Mouse (Mus musculus) heart, adult 2 months (tissue): Measurements from ENCODE around the gene D7Ertd443e. TPM values are rescaled to one million over a fixed set of nuclear protein-coding genes. Genes with fewer than 3 reads are reported as not detected.
A peak's percentile ranks its signal among the peaks of the same experiment; 100 is the strongest.

Source experiments
- DNase-seq, 2 experiments: peaks; one replicate each; pipeline ENCODE4 v3.0.0; 2021
- H3K27ac ChIP-seq: fragments of 200-600 bp; 2 replicates; pipeline ENCODE4 v1.8.1; 2022
- H3K27me3 ChIP-seq: fragments of 200-500 bp; 2 replicates; pipeline ENCODE4 v1.6.1; 2012; ENCODE audit warnings: mild to moderate bottlenecking, low read length, inconsistent platforms, mixed read lengths; ENCODE audit not compliant: control insufficient read depth, insufficient read depth
- H3K36me3 ChIP-seq: fragments of 200-500 bp; 2 replicates; pipeline ENCODE4 v1.6.1; 2012; ENCODE audit warnings: low read length, inconsistent platforms; ENCODE audit not compliant: control insufficient read depth, insufficient read depth
- H3K4me1 ChIP-seq: fragments of 200-500 bp; 2 replicates; pipeline ENCODE4 v1.6.1; 2011; ENCODE audit warnings: low read length; ENCODE audit not compliant: control insufficient read depth, insufficient read depth
- H3K4me3 ChIP-seq: fragments of 200-600 bp; 2 replicates; pipeline ENCODE4 v1.8.1; 2022
- H3K79me2 ChIP-seq: fragments of 200-500 bp; replicated peaks from 2 replicates; pipeline ENCODE4 v1.6.1; 2012; ENCODE audit warnings: mild to moderate bottlenecking, inconsistent platforms, low read length, moderate library complexity, mixed read lengths; ENCODE audit not compliant: control insufficient read depth, insufficient read depth
- H3K9ac ChIP-seq: fragments of 200-500 bp; 2 replicates; pipeline ENCODE4 v1.6.1; 2012; ENCODE audit warnings: low read depth, mild to moderate bottlenecking, control low read depth, inconsistent platforms, low read length, mixed read lengths
- CTCF ChIP-seq: fragments of 200-600 bp; IDR thresholded peaks from 2 replicates; pipeline ENCODE4 v1.8.1; 2022; ENCODE audit warnings: antibody characterized with exemption, mild to moderate bottlenecking, moderate library complexity
- EP300 ChIP-seq: fragments of 200-500 bp; IDR thresholded peaks from 2 replicates; pipeline ENCODE4 v1.6.1; 2011; ENCODE audit warnings: low read depth, low read length, control low read depth; ENCODE audit not compliant: insufficient read depth
- POLR2A ChIP-seq: fragments of 200-500 bp; IDR thresholded peaks from 2 replicates; pipeline ENCODE4 v1.6.1; 2011; ENCODE audit warnings: mild to moderate bottlenecking, low read depth, low read length, control low read depth; ENCODE audit not compliant: insufficient read depth
- WGBS: fragments of 180-500 bp; shearing (Covaris S2); methylation state at CpG from one replicate; pipeline ENCODE4 v1.1.7; 2018; 5-methylcytosine and 5-hydroxymethylcytosine counted together
- intact Hi-C: fragments of 180-260 bp; cut with DNase I; formaldehyde crosslinking; loops from one replicate; pipeline ENCODE4 v1.15.1; 2025
- long read RNA-seq: library from polyadenylated mRNA; stranded (forward); transcript quantifications from one replicate; pipeline ENCODE4 v2.0.0, GENCODE M21; 2021
- polyA plus RNA-seq: library from polyadenylated mRNA; depleted of rRNA; stranded (reverse); fragments of >200 nt; gene quantifications from 2 replicates; pipeline ENCODE4 v1.2.3, GENCODE M21; 2012; rRNA removed
- total RNA-seq, 2 experiments: library from RNA; stranded (reverse); gene quantifications; 2 replicates each; pipeline ENCODE4 v1.2.3; 2021

The D7Ertd443e gene
- total RNA-seq: 1 to 10 TPM; 3.5 to 6.1 TPM
- polyA plus RNA-seq: 0.70 and 1.5 TPM in 2 replicates
- long read RNA-seq, partial matches to known transcripts: 0 of 3 reads
- long read RNA-seq, other reads (novel, unspliced or antisense): 3 of 3 reads

- no peak for DNase-seq
- no peak for TF ChIP-seq POLR2A
- no peak for TF ChIP-seq EP300
- TF ChIP-seq CTCF: no peak
- Histone ChIP-seq H3K27me3 (no peaks in the 10 kb centered on the region), H3K4me3 (no peak within 1 kb of the TSS), H3K4me1 (no peaks in the 10 kb centered on the region), H3K27ac (no peak within 1 kb of the TSS), H3K36me3 (no peaks in the 10 kb centered on the region), H3K79me2 (no peaks in the 10 kb centered on the region), H3K9ac (no peak within 1 kb of the TSS)
- intact Hi-C loops: no loop called here
- WGBS: 89% methylated on average over 5 of the region's 5 CpGs
Measured at GRCm38 (mm10) chr7:134385561-134385960, at the start of gene D7Ertd443e. TSS of gene D7Ertd443e (minus strand) at chr7:134385661.

DNA sequence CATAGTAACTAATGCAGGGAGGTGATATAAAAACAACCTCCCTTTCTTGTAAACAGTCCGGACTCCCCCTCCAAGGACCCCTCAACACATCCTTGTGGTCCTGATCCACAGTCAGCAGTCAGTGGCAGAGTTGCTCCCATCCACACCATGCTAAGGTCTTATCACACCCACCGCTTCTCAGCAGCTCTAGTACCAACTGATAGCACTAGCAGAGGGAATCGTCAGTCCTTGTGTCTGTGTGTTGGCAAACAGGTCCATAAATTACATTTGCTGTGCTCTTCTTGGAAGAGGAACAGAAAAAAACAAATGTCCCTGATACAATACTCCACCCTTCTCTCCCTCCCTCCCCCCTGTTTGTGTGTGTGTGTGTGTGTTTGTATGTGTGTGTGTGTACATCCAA, 46.2 kb upstream of the D7Ertd443e start:
- TF ChIP-seq CTCF (no peak), EP300 (no peak), POLR2A (no peak)
- Histone ChIP-seq H3K27me3 (no peaks in the 10 kb centered on the region), H3K27ac (no peak overlapping the region), H3K9ac (no peak overlapping the region), H3K79me2 (no peaks in the 10 kb centered on the region), H3K4me3 (no peak overlapping the region), H3K4me1 (no peaks in the 10 kb centered on the region), H3K36me3 (no peaks in the 10 kb centered on the region)
- DNase-seq: no peak
- 67% methylated on average over 3 of the region's 3 CpGs for WGBS
- intact Hi-C loops: no loop called here

GRCm38 (mm10) chr7:134428676-134429075, 43.2 kb upstream of the D7Ertd443e start:
- Histone ChIP-seq H3K27me3 (no peaks in the 10 kb centered on the region), H3K36me3 (no peaks in the 10 kb centered on the region), H3K79me2 (no peaks in the 10 kb centered on the region), H3K4me1 (no peaks in the 10 kb centered on the region), H3K4me3 (no peak overlapping the region), H3K9ac (no peak overlapping the region), H3K27ac (no peak overlapping the region)
- TF ChIP-seq EP300 (no peak), POLR2A (no peak), CTCF (no peak)
- DNase-seq: no peak
- intact Hi-C loops: no loop called here
- 94% methylated on average over 2 of the region's 2 CpGs for WGBS

DNA sequence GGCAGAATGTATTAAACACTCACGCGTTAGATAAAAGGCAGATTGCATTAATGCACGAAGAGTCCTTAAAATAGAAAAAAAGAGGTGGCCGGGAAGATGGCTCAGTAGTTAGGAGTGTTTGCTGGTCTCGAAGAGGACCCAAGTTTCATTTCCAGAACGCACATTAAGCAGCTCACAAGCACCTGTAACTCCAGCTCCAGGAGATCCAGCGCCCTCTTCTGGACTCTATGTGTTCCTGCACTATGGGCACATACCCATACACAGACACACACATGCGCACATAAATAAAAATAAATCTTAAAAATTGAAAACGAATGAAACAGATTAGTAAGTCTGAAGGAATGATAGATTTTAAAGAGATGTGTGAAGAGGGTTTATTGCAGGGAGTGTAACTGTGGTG, 29.6 kb upstream of the D7Ertd443e start:
- no peak overlapping the region for H3K27ac ChIP-seq
- DNase-seq: no peak
- H3K4me1 ChIP-seq: no peaks in the 10 kb centered on the region
- no peaks in the 10 kb centered on the region for H3K27me3 ChIP-seq
- no peak overlapping the region for H3K4me3 ChIP-seq
- 97% methylated on average over 9 of the region's 9 CpGs for WGBS
- no peaks in the 10 kb centered on the region for H3K36me3 ChIP-seq
- TF ChIP-seq CTCF (no peak), POLR2A (no peak), EP300 (no peak)
- no peaks in the 10 kb centered on the region for H3K79me2 ChIP-seq
- H3K9ac ChIP-seq: no peak overlapping the region
- intact Hi-C loops: loop anchor here (2.0 kb wide), 1 partner anchor 152 kb away; no protein-coding TSS in a partner anchor

GRCm38 (mm10) chr7:134414005-134414690, 28.7 kb upstream of the D7Ertd443e start:
- DNase-seq: peak in 1 of 2 experiments; percentile 27
- Histone ChIP-seq H3K27me3 (no peaks in the 10 kb centered on the region), H3K4me3 (no peak overlapping the region), H3K36me3 (no peaks in the 10 kb centered on the region), H3K9ac (no peak overlapping the region), H3K4me1 (no peaks in the 10 kb centered on the region), H3K79me2 (no peaks in the 10 kb centered on the region), H3K27ac (no peak overlapping the region)
- 25% methylated on average over 14 of the region's 14 CpGs for WGBS
- peak; percentile 74 for TF ChIP-seq CTCF
- no peak for TF ChIP-seq EP300
- intact Hi-C loops: loop anchor here (2.0 kb wide), 1 partner anchor 153 kb away; no protein-coding TSS in a partner anchor

DNA sequence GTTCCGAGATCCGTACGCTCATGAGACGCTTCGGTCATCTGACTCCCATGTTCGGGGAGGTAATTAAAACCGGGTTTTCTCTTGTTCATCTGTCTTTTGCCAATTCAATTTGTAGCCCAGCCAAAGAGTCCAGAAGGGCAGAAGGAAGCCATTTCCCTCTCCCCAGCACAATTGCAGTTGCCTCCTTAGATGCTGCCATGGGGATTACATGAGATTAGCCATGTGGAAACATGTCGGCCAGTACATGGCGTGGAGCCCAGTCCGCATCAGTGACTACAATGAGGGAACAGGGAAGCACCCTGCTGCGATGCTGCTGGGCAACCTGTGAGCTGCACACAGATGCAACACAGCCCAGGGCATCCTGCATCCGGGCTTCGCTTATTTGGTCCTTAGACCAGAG, 23.2 kb upstream of the D7Ertd443e start:
- intact Hi-C loops: no loop called here
- no peak overlapping the region for H3K4me3 ChIP-seq
- no peaks in the 10 kb centered on the region for H3K4me1 ChIP-seq
- no peak for DNase-seq
- no peaks in the 10 kb centered on the region for H3K36me3 ChIP-seq
- no peak for TF ChIP-seq POLR2A
- no peak for TF ChIP-seq CTCF
- no peak for TF ChIP-seq EP300
- no peak overlapping the region for H3K27ac ChIP-seq
- H3K79me2 ChIP-seq: no peaks in the 10 kb centered on the region
- H3K9ac ChIP-seq: no peak overlapping the region
- H3K27me3 ChIP-seq: 0 out of 2 replicates have a peak, but pooled peaks cover 1% of the 10 kb centered on the region
- WGBS: 79% methylated on average over 13 of the region's 13 CpGs
